Mouse (Mus musculus): ENCODE data around the gene 1810049J17Rik. TPM values are rescaled to one million over a fixed set of nuclear protein-coding genes. Genes with fewer than 3 reads are reported as not detected.

The 1810049J17Rik gene
- polyA plus RNA-seq, 1 experiment from 2014 or later = not detected

DNA sequence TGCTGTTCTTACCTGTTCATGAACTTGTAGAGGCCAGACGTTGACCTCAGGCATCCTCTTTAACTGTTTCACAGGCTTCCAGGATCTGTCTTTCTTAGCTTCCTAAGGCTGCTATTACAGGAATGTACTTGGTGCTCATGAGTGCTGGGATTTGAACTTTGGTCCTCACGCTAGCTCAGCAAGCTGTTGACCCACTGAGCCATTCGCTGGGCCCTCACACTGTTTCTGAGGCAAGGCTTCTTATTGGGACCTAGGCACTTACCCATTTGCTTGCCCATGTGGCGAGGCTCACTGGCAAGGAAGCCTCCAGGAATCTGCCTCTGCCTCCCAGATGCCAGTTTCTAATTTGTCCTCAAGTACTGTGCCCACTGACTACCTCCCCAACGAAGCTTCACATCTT is 1.8 kb downstream of the 1810049J17Rik start:
- Histone ChIP-seq H3K36me3 (replicated peaks) (peaks cover 8% of the 10 kb centered on the region; the same call in 1 of the 2 replicates), H3K4me3 (no peak overlapping the region), H3K27me3 (ENCODE audit: poor library complexity, severe bottlenecking) (peaks cover 20% of the 10 kb centered on the region), H3K9me3 (no peaks in the 10 kb centered on the region), H3K27ac (no peak overlapping the region), H3K4me1 (peaks cover 35% of the 10 kb centered on the region)
- DNase-seq (ENCODE audit: extremely low spot score, low spot score) = no peak
- 43% methylated on average over 5 of the region's 5 CpGs for WGBS

DNA sequence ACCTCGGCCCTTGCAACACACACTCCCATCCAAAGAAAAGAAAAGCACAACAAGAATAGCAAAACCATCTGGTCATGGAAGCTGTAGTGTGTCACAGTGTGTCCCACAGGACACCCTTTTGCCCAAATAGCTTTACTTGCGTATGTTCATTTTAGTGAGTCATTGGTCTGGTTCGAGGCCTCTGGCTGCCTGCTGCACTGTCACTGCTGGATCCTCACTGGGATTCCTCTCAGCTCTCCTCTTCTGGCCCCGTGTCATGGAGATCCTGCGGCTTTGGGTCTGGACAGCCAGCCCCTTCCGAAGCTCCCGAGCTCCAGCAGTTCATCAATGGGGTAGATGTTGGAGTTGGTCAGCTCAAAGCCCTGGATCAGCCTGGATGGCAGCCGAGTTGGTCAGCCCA is 3.2 kb downstream of the 1810049J17Rik start:
- Histone ChIP-seq H3K4me3 (no peak overlapping the region), H3K9me3 (no peaks in the 10 kb centered on the region), H3K27me3 (ENCODE audit: poor library complexity, severe bottlenecking) (peaks cover 20% of the 10 kb centered on the region), H3K27ac (no peak overlapping the region), H3K4me1 (peaks cover 21% of the 10 kb centered on the region), H3K36me3 (replicated peaks) (no peaks in the 10 kb centered on the region)
- DNase-seq (ENCODE audit: extremely low spot score, low spot score) = no peak
- WGBS = 87% methylated on average over 8 of the region's 8 CpGs

DNA sequence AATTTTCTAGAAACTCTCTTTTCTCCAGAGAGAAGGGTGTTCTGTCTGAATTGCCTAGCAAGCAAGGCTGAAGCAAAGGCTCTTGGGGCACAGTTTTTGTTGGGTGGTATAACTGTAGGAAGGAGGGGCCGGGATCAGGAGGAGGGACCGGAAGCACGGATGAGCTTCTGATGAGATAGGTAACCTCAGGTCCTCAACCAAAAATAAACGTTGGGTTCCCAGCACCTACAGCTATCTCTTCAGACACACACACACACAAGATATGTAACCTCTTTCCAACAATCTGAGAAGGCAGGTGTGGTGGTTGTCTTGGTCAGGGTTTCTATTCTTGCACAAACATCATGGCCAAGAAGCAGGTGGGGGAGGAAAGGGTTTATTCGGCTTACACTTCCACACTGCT is 4.4 kb downstream of the 1810049J17Rik start:
- 81% methylated on average over 5 of the region's 5 CpGs for WGBS
- DNase-seq (ENCODE audit: extremely low spot score, low spot score) = no peak
- Histone ChIP-seq H3K27me3 (ENCODE audit: poor library complexity, severe bottlenecking) (peaks cover 20% of the 10 kb centered on the region), H3K27ac (no peak overlapping the region), H3K9me3 (no peaks in the 10 kb centered on the region), H3K4me1 (peaks cover 14% of the 10 kb centered on the region), H3K36me3 (replicated peaks) (no peaks in the 10 kb centered on the region), H3K4me3 (no peak overlapping the region)

DNA sequence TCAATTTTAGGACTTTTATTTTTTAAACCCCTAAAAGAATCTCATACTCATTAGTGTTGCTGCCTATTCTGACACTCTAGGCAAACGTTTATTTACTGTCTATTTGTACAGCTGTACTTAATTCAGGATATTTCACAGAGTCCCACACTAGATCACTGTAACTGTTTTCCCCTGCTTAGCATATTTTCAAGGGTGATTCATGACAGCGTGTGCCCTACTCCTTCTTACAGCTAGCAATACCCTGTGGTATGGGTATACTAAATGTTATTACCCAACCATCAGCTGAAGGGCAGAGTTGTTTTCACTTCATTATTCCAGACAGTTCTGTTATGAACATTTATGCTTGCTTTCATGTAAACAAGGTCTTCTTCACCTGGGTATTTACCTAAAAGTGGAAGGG is 5.7 kb downstream of the 1810049J17Rik start:
- Histone ChIP-seq H3K4me1 (peaks cover 14% of the 10 kb centered on the region), H3K4me3 (no peak overlapping the region), H3K9me3 (no peaks in the 10 kb centered on the region), H3K27ac (no peak overlapping the region), H3K36me3 (replicated peaks) (no peaks in the 10 kb centered on the region), H3K27me3 (ENCODE audit: poor library complexity, severe bottlenecking) (peaks cover 20% of the 10 kb centered on the region)
- 82% methylated on average over 2 of the region's 2 CpGs for WGBS
- DNase-seq (ENCODE audit: extremely low spot score, low spot score) = no peak

DNA sequence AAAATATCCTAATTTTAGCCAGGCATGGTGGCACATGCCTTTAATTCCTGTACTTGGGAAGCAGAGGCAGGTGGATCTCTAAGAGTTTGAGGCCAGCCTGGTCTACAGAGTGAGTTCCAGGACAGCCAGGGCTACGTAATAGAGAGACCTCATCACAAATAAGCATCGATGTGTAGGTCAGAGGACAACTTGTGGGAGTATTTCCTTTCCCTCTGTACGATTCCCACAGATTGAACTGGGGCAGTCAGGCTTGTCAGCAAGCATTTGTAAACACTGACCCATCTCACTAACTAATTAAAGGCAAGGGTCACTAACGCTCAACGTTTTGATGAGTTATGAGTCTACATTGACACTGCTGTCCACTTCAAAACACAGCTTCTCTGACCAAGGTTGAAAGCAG is 7.1 kb downstream of the 1810049J17Rik start:
- peaks cover 13% of the 10 kb centered on the region for H3K27me3 ChIP-seq (ENCODE audit: poor library complexity, severe bottlenecking)
- H3K4me1 ChIP-seq = peaks cover 4% of the 10 kb centered on the region; the same call in 1 of the 2 replicates
- DNase-seq (ENCODE audit: extremely low spot score, low spot score) = no peak
- H3K36me3 ChIP-seq (replicated peaks) = no peaks in the 10 kb centered on the region
- no peak overlapping the region for H3K4me3 ChIP-seq
- no peaks in the 10 kb centered on the region for H3K9me3 ChIP-seq
- H3K27ac ChIP-seq = no peak overlapping the region
- WGBS = 92% methylated on average over 5 of the region's 5 CpGs

DNA sequence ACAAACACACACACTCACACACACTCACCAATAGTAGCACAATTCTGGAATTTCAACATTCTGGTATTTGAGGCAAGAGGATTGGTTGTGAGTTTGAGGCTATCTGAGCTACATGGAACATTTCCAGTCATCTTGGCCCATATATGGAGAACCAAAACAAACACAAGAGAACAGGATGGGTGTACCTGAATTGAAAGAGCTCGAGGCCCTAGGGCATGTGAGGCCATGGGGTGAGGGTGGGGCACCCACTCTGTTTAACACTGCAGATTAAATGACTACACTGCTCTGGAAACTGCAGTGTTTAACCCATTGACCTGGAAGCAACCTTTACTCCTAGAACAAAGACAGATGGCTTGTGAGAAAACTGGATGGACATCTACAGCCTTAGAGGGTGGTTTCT is 8.4 kb downstream of the 1810049J17Rik start:
- H3K9me3 ChIP-seq = no peaks in the 10 kb centered on the region

DNA sequence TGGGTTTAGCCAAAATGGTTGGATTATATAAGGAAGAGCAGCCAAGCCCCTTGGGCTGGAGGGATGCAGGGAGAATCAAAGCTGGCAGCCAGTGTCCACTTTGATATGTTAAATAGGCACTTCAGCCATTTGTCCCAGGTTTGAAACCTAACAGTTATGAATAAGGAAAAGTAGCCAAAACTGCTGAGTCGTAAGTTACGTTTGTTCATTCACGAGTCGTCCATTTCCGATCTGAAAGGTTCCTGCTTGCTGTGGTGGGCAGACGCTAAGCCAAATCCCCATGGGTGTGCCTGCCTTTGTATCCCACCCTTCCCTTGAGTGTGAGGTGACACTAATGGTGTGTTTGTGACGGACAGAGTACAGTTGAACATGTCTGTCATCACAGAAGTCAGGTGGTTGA is 10.2 kb downstream of the 1810049J17Rik start:
- no peak for DNase-seq (ENCODE audit: extremely low spot score, low spot score)
- no peak overlapping the region for H3K4me3 ChIP-seq
- no peak overlapping the region for H3K27ac ChIP-seq
- H3K4me1 ChIP-seq = peaks cover 4% of the 10 kb centered on the region; the same call in 1 of the 2 replicates
- H3K36me3 ChIP-seq (replicated peaks) = no peaks in the 10 kb centered on the region
- H3K9me3 ChIP-seq = no peaks in the 10 kb centered on the region
- 92% methylated on average over 7 of the region's 7 CpGs for WGBS
- no peaks in the 10 kb centered on the region for H3K27me3 ChIP-seq (ENCODE audit: poor library complexity, severe bottlenecking)

More for the DNA sequence above, 8.4 kb downstream of the 1810049J17Rik start:
- Histone ChIP-seq H3K4me3 (no peak overlapping the region), H3K27me3 (ENCODE audit: poor library complexity, severe bottlenecking) (no peaks in the 10 kb centered on the region), H3K4me1 (peaks cover 4% of the 10 kb centered on the region; the same call in 1 of the 2 replicates), H3K36me3 (replicated peaks) (no peaks in the 10 kb centered on the region), H3K27ac (no peak overlapping the region)
- no peak for DNase-seq (ENCODE audit: extremely low spot score, low spot score)
- WGBS = 35% methylated on average over 1 of the region's 1 CpGs

DNA sequence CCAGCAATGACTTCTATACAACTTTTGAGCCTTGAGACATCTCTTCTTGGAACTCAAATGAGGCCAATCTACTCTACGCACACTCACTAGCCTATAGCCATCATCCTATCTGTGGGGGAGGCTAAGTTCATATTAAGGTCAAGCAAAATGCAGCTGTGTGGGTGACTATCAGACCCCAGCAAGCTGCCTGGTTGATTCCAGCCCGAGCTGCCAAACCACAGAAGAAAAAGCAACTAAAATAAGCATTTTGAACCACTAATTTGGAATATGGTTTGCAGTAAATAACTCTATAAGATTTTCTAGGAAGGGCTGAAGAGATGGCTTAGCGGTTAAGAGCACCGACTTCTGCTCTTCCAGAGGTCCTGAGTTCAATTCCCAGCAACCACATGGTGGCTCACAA is 11.0 kb downstream of the 1810049J17Rik start:
- no peak overlapping the region for H3K4me3 ChIP-seq
- 92% methylated on average over 4 of the region's 4 CpGs for WGBS
- no peaks in the 10 kb centered on the region for H3K9me3 ChIP-seq
- no peaks in the 10 kb centered on the region for H3K27me3 ChIP-seq (ENCODE audit: poor library complexity, severe bottlenecking)
- DNase-seq (ENCODE audit: extremely low spot score, low spot score) = no peak
- no peaks in the 10 kb centered on the region for H3K36me3 ChIP-seq (replicated peaks)
- no peak overlapping the region for H3K27ac ChIP-seq
- H3K4me1 ChIP-seq = peaks cover 4% of the 10 kb centered on the region; the same call in 1 of the 2 replicates

DNA sequence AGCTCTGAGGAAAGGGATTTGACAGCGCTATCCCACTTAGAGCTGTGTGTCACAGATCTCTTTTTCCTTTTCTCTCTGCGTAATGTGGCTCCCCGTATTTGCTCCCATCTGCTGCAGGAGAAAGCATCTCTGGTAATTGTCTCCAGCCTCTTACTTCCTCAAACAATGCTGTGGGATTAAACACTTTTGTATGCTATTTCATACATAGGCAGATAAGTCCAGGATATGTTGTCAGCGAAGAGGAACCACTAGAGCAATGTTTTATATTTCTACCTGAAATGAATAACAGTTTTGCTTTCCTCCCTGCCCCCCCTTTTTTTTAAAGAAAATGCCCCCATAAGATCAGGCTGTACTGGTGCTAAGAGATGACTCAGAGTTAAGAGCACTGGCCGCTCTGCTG is 13.2 kb downstream of the 1810049J17Rik start:
- peaks cover 4% of the 10 kb centered on the region; the same call in 1 of the 2 replicates for H3K4me1 ChIP-seq
- H3K36me3 ChIP-seq (replicated peaks) = no peaks in the 10 kb centered on the region
- H3K27me3 ChIP-seq (ENCODE audit: poor library complexity, severe bottlenecking) = no peaks in the 10 kb centered on the region
- no peaks in the 10 kb centered on the region for H3K9me3 ChIP-seq
- no peak for DNase-seq (ENCODE audit: extremely low spot score, low spot score)
- no peak overlapping the region for H3K4me3 ChIP-seq
- WGBS = 87% methylated on average over 5 of the region's 5 CpGs
- no peak overlapping the region for H3K27ac ChIP-seq

DNA sequence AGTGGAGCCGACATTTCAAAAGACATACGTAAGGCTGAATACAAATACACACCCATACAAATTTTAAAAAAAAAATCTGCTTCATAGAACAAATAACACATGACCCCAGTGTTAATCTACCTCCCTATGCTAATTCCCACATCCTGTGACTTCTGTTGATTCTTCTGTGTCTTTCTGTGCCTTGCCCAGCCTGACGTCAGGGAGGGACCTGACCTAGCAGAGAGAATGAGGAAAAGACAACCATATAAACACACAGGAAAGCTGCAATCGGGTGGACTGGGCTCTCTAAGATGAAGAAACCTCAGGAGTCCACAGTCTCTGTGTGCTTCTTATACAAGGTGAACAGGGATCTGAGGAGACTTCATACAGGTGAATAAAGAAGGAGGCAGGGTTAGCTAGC is 14.6 kb downstream of the 1810049J17Rik start:
- WGBS = 82% methylated on average over 4 of the region's 4 CpGs

DNA sequence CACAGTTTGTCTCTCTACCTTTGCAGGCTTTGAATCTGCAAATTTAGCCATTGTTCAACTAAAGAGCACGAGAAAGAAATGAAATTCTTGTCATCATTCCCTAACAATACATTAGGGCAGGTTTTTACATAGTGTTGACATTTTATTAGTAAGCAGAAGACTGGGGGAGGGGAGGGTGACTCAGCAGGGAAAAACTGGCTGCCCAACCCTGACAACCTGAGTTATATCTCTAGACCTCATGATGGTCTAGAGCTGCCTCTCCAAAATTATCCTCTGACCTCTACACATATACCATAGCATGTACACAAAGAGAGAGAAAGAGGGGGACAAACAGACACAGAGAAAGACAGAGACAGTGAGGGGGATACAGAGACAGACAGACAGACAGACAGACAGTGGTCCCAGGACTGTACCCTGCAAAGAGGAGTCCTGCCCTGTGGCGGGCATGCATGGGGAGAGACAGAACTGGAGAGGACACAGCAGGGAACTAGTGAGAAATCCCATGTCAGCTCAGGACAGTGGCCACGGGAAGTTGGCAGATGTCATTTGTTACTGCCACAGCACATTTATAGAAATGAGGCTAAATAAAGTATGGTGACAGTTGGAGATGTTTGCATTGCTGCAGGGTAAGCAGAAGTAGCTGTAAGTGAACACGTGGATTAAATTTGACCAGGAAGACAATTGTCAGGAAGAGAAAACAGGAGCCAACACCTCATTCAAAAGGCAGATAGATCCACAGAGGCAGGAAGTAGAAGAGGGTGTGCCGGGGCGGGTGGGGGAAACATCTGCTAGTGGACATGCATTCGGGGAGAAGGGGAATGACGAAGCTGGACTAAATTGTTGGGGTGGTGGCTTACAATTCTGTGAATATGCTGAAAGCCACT is 15.3 kb downstream of the 1810049J17Rik start:
- no peaks in the 10 kb centered on the region for H3K27me3 ChIP-seq (ENCODE audit: poor library complexity, severe bottlenecking)
- no peak for DNase-seq (ENCODE audit: extremely low spot score, low spot score)
- H3K27ac ChIP-seq = 0 out of 2 replicates have a peak overlapping the region, but pooled peaks have one; percentile 4
- no peak overlapping the region for H3K4me3 ChIP-seq
- no peaks in the 10 kb centered on the region for H3K4me1 ChIP-seq
- H3K9me3 ChIP-seq = no peaks in the 10 kb centered on the region
- no peaks in the 10 kb centered on the region for H3K36me3 ChIP-seq (replicated peaks)
- 78% methylated on average over 8 of the region's 8 CpGs for WGBS

More for the DNA sequence above, 14.6 kb downstream of the 1810049J17Rik start:
- no peak for DNase-seq (ENCODE audit: extremely low spot score, low spot score)
- H3K4me3 ChIP-seq = no peak overlapping the region
- H3K9me3 ChIP-seq = no peaks in the 10 kb centered on the region
- no peaks in the 10 kb centered on the region for H3K27me3 ChIP-seq (ENCODE audit: poor library complexity, severe bottlenecking)
- no peaks in the 10 kb centered on the region for H3K4me1 ChIP-seq
- H3K27ac ChIP-seq = no peak overlapping the region
- no peaks in the 10 kb centered on the region for H3K36me3 ChIP-seq (replicated peaks)

DNA sequence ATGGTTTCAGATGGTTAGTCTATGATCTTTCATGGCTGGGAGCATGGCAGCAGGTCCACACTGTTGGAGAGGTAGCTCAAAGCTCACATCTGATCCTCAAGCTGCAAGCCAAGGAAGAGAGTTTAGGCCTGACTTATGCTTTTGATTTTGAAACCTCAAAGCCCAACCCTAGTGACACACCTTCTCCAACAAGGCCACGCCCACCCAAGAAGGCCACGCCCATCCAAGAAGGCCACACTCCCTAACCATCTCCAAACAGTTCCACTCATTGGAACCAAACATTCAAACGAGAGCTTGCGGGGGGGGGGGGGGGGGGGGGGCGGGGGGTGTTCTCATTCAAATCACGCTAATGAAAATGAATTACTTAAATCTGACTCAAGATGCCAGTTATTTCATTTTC is 19.9 kb downstream of the 1810049J17Rik start:
- no peaks in the 10 kb centered on the region for H3K27me3 ChIP-seq (ENCODE audit: poor library complexity, severe bottlenecking)
- no peak overlapping the region for H3K4me3 ChIP-seq
- no peaks in the 10 kb centered on the region for H3K4me1 ChIP-seq
- no peaks in the 10 kb centered on the region for H3K36me3 ChIP-seq (replicated peaks)
- DNase-seq (ENCODE audit: extremely low spot score, low spot score) = no peak
- WGBS = 69% methylated on average over 6 of the region's 6 CpGs
- H3K27ac ChIP-seq = no peak overlapping the region
- no peaks in the 10 kb centered on the region for H3K9me3 ChIP-seq

DNA sequence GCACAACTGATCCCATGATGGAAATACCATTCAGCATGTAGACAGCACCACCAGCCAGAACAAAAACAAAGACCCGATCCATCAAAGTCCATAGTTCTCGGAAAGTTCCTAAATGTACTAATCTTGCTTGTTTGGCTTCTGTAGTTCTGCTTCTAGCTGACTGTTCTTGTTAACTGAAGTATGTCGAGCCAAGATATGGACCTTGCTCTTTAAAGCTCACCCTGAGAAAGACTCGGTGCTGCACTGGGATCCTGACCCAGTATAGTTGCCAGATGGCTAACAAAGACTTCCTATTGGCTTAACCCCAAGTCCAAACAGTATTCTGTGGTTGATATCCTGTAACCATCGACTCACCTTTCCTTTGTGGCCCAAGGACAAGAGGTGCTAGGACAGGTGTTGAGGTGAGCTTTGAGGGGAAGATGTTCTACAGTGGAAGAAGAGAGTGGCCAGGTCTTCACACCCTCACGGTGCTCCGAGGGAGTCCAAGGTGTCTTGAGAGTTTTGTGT is 23.4 kb downstream of the 1810049J17Rik start:
- 93% methylated on average over 7 of the region's 7 CpGs for WGBS
- Histone ChIP-seq H3K4me3 (no peak overlapping the region), H3K27me3 (ENCODE audit: poor library complexity, severe bottlenecking) (no peaks in the 10 kb centered on the region), H3K4me1 (no peaks in the 10 kb centered on the region), H3K27ac (no peak overlapping the region), H3K9me3 (no peaks in the 10 kb centered on the region), H3K36me3 (replicated peaks) (no peaks in the 10 kb centered on the region)
- no peak for DNase-seq (ENCODE audit: extremely low spot score, low spot score)

Measured in forebrain, embryonic 10.5 days (tissue).